Mouse (Mus musculus): ENCODE results near the gene Mycn.

The Mycn gene
- long read RNA-seq, experiment 1, partial matches to known transcripts, result 0 of 3 reads
- long read RNA-seq, experiment 1, other reads (novel, unspliced or antisense), result 0 of 3 reads
- long read RNA-seq, experiment 2, transcript Mycn-201 (3 exons, 2,674 nt), result major isoform, 11 of 15 reads
- long read RNA-seq, experiment 2, partial matches to known transcripts, result 1 of 15 reads
- long read RNA-seq, experiment 2, other reads (novel, unspliced or antisense), result 1 of 15 reads

DNA sequence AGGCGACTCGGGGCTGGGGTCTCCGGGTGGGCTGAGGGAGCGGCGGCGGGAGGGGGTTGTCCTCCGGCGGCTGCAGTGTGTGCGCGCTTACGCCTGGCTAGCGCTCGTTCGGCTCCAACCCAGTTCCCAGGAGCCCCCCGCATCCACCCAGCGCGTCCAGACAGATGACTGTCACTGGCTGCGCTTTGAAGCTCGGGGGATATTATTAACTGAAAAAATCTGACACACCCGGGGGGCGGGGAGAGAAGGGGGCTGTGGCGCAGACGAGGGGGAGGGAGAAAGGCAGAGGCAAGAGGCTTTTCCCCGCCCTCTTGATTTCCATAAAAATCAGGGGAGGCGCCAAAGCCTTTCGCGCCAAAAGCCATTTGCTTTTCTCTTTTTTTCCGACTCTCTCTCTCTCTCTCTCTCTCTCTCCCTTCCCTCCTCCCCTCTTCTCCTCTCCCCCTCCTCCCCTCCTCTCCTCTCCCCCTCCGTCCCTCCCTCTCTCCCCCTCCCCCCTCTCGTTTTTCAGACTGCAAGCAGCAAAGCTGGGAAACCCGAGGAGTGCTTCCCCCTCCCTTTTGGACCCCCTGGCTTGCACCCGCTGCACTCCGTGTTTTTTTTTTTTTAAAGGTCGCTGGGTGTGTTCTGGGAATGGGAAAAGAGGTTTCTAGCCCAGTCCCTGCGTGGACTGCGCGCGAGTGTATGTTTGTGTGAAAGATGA lies at the start of gene Mycn:
Mycn (minus strand) TSS at position 254 of the 703 bp plus-strand sequence.
- intact Hi-C loops (cut with DNase I), result loop anchor here (1.0 to 10.0 kb wide), 5 partner anchors 160 to 617 kb away; no protein-coding TSS in a partner anchor

DNA sequence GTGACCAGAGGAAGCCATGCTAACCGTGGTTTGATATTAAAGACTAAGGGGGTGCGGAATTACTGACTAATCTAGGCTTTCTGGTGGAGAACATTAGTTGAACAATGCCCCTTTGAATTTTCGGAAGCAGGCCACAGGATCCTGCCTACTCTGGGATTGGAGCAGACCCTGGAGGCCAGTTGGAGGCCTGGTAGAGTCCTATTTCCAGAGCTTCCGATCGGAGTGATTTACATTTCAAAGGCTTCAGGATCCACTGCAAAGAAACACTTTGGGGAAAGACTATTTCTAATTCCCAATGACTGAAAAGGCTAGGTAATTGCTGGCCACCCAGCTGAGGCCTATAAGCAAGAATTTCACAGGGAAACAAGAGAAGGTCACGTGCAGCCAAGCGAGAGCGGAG lies 45.7 kb upstream of the Mycn start:
- intact Hi-C loops (cut with DNase I), result no loop called here

GRCm38 (mm10) chr12:12986612-12987206 lies 45.0 kb upstream of the Mycn start:
- intact Hi-C loops (cut with DNase I), result no loop called here

- intact Hi-C loops (cut with DNase I), result no loop called here
Observed at GRCm38 (mm10) chr12:12983032-12983431, 41.3 kb upstream of the Mycn start.

DNA sequence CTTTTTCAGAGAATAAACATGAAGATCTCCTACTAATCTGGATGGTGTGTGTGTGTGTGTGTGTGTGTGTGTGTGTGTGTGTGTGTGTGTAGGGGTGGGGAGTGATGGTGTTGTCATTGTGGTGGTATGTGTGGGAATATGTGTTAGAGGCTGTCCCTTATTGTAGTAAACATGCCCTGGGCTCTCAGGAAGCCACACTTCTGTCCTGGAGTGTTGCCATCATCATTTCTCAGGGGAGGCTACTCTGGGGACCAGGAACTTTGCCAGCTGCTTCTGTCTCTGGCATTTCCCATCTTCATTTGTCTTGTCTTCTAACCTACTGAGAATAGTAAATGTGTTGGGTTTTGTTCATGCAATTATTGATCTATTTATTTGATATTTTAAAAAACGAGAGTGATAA lies 33.7 kb upstream of the Mycn start:
- intact Hi-C loops (cut with DNase I), result no loop called here

GRCm38 (mm10) chr12:12972756-12973435 lies 31.2 kb upstream of the Mycn start:
- intact Hi-C loops (cut with DNase I), result no loop called here

- intact Hi-C loops (cut with DNase I), result no loop called here
Observed at GRCm38 (mm10) chr12:12967946-12968345, 26.2 kb upstream of the Mycn start.

GRCm38 (mm10) chr12:12964856-12965255 lies 23.1 kb upstream of the Mycn start:
- intact Hi-C loops (cut with DNase I), result no loop called here

DNA sequence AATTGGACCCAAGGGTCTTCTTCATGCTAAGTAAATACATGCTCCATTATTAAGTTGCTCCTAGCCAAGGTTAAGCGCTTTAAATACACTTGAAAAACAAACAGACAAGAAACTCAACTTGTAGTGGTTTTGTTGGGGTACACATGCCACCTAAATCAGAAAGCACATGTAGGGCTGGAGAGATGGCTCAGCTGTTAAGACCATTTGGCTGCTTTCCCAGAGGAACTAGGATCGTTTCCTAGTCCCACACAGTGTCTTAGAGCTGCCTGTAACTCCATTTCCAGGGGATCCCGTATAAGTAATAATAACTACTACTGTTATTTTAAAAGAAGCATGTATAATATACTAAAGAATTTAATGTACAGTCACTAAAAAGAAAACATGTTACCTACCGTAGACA lies 5.9 kb upstream of the Mycn start:
- intact Hi-C loops (cut with DNase I), result loop anchor here (10.0 kb wide), 1 partner anchor 623 kb away; no protein-coding TSS in a partner anchor

DNA sequence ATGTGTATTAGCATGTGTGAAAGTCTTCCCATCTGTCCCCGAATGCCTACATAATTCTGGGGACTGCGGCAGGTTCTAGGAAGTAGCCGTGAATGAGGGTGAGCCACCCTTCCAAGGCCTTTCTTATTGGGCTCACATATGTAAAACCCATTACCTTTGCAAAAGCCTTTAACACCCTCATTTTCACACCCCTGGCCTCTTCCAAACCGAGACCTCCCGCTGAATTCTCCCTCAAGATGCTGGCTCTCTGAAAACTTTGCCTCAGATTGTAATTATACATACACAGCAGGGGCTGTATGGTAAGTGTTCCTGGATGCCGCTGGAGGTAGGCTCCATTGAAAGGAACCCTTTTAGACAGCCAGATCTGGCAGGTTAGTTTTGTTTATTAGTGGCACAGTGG lies 1.6 kb upstream of the Mycn start:
- intact Hi-C loops (cut with DNase I), result loop anchor here (2.0 to 10.0 kb wide), 3 partner anchors 161 to 618 kb away; no protein-coding TSS in a partner anchor

DNA sequence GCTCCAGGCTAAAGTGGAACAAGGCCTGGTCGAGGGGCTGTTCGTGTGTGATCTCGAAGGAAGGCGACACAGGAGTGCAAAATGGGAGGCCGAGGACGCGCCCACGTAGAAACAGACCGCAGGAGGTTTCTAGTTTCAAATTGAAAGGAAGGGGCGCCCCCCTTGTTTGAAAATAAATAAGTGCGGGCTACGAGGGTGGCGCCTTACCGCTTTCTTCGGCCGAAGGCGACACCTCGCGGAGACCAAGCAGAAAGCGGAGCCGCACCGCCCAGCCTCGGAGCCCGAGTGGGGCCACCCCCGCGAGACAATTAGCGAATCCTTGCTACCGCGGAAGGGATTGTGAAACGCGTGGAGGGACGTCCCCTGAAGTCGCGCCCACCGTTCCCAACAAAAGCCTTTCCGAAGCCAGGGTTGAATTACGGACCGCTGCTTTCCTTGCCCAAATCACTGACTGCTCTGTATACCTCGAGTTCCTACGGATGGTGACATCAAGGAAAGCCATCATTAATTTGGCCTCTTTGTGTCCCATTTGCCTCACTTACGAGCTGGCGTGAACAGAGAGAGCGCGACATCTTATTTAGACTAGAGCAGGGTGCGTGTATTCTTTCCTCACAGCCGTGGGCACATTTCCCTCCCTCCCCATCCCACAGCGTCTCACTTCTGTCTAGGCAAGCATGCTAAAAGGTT lies 793 bp upstream of the Mycn start:
- intact Hi-C loops (cut with DNase I), result loop anchor here (1.0 to 10.0 kb wide), 5 partner anchors 160 to 618 kb away; no protein-coding TSS in a partner anchor

- intact Hi-C loops (cut with DNase I), result loop anchor here (5.0 to 10.0 kb wide), 2 partner anchors 159 to 616 kb away; no protein-coding TSS in a partner anchor
Observed at GRCm38 (mm10) chr12:12941129-12941504, 597 bp downstream of the Mycn start.

- intact Hi-C loops (cut with DNase I), result loop anchor here (5.0 to 10.0 kb wide), 2 partner anchors 158 to 616 kb away; no protein-coding TSS in a partner anchor
Observed at GRCm38 (mm10) chr12:12940466-12941128, 1.1 kb downstream of the Mycn start.

GRCm38 (mm10) chr12:12939581-12940465 lies 1.9 kb downstream of the Mycn start:
- intact Hi-C loops (cut with DNase I), result loop anchor here (5.0 to 10.0 kb wide), 2 partner anchors 158 to 615 kb away; no protein-coding TSS in a partner anchor

DNA sequence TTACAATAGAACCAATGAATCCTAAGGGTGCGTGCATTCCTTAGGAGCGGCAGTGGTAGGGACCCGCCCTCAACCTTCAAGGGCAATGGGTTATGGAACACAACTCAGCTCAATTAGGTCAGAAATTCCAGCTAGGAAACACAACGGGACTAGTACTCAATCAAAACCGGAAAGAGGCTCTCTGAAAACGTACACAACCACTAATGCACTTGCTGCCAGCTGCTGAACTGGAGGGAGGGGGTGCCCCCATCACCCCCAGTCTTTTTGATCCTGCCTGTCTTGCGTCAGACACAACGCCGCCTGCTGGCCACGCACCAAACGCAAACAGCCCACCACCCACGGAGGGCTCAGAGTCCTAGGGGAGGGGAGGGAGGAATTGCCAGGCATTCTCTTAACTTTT lies 2.9 kb downstream of the Mycn start:
- intact Hi-C loops (cut with DNase I), result no loop called here

DNA sequence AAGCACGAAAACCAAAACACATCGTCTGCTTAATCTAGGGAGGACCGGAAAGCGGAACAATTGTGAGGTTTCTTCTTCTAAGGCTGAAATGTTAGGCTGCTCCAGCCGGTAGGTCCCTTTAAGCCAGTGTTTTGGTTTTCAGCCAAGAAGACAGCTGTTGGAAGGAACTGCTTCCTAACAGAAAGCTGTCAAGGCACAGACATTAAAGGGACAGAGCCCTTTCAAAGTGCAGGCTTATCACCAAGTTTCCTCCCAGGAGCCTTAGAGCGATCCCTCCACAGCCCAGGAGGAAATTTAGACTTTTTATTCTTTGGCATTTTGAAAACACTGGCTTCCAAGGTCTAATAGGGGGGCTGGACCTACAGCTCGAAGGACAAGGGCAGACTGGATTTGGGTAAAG lies 3.4 kb downstream of the Mycn start:
- intact Hi-C loops (cut with DNase I), result no loop called here

GRCm38 (mm10) chr12:12937746-12938145 lies 4.0 kb downstream of the Mycn start:
- intact Hi-C loops (cut with DNase I), result no loop called here

DNA sequence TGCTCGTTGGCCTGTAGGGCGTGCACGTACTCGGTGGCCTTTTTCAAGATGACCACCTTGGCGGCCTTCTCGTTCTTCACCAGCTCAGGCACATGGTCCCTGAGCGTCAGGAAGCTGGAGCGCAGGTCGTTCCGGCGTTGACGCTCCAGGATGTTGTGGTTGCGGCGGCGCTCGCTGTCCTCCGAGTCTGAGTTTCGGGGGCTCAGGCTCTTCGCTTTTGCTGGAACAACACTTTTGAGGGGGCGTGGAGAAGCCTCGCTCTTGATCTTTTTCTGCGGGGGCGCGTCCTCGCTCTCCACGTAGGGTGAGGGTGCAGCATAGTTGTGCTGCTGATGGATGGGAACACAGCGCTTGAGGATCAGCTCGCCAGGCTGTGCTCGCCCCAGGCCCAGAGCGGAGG lies 4.6 kb downstream of the Mycn start:
- intact Hi-C loops (cut with DNase I), result no loop called here

DNA sequence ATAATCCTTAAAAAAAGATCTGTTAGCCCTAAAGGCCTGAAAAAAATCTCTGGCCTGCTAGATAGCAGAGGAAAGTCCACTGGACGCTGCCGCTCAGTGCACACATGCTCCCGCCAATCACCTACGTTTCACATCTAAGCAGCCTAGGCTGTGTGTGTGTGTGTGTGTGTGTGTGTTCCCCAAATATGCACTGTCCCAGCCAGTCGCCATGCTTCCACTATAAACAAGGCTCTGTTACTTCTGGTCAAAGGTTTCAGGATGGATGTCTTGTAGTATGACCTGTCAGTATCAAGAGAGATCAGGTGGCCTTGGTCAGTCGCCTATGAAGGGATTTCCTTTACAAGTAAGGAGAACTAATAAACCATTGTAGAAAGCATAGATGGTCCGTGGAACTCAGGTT lies 9.5 kb downstream of the Mycn start:
- intact Hi-C loops (cut with DNase I), result no loop called here
